Mouse (Mus musculus) myocyte (in vitro differentiated cells): ENCODE measurements around the gene Acp5.

Experiments
- CEBPB ChIP-seq: IDR thresholded peaks from 2 replicates; pipeline ENCODE4 v1.6.1; 2011; ENCODE audit warnings: mild to moderate bottlenecking, moderate library complexity; ENCODE audit not compliant: poor library complexity, insufficient read depth, severe bottlenecking
- E2F4 ChIP-seq: IDR thresholded peaks from one replicate; pipeline ENCODE4 v1.6.1; 2011; ENCODE audit warnings: mild to moderate bottlenecking, control low read depth, moderate library complexity; ENCODE audit not compliant: insufficient read depth
- MAX ChIP-seq: IDR thresholded peaks from one replicate; pipeline ENCODE4 v1.6.1; 2011; ENCODE audit warnings: low read depth, mild to moderate bottlenecking, control low read depth
- MYOD1 ChIP-seq, 3 experiments: IDR thresholded peaks; one replicate each; pipeline ENCODE4 v1.6.1; 2011; ENCODE audit warnings: control low read depth in 2 of 3, low read depth in 2 of 3, mild to moderate bottlenecking in 2 of 3, moderate library complexity in 1 of 3; ENCODE audit not compliant: insufficient read length in 2 of 3, control insufficient read depth in 1 of 3
- MYOG ChIP-seq, 3 experiments: IDR thresholded peaks; one replicate each; pipeline ENCODE4 v1.6.1; 2011; ENCODE audit warnings: control low read depth in 2 of 3, low read depth in 2 of 3, mild to moderate bottlenecking in 2 of 3; ENCODE audit not compliant: insufficient read length in 2 of 3, control insufficient read depth in 1 of 3, insufficient read depth in 1 of 3
- POLR2A ChIP-seq: IDR thresholded peaks from one replicate; pipeline ENCODE4 v1.6.1; 2011; ENCODE audit warnings: low read depth, mild to moderate bottlenecking, control low read depth, moderate library complexity; ENCODE audit not compliant: insufficient read length
- POLR2AphosphoS2 ChIP-seq: IDR thresholded peaks from one replicate; pipeline ENCODE4 v1.6.1; 2011; ENCODE audit warnings: low read depth, control low read depth; ENCODE audit not compliant: insufficient read length
- SRF ChIP-seq: IDR thresholded peaks from one replicate; pipeline ENCODE4 v1.6.1; 2011; ENCODE audit warnings: low read depth; ENCODE audit not compliant: control insufficient read depth, insufficient read length
- USF1 ChIP-seq: IDR thresholded peaks from one replicate; pipeline ENCODE4 v1.6.1; 2011; ENCODE audit warnings: low read depth, mild to moderate bottlenecking, control low read depth, moderate library complexity

DNA sequence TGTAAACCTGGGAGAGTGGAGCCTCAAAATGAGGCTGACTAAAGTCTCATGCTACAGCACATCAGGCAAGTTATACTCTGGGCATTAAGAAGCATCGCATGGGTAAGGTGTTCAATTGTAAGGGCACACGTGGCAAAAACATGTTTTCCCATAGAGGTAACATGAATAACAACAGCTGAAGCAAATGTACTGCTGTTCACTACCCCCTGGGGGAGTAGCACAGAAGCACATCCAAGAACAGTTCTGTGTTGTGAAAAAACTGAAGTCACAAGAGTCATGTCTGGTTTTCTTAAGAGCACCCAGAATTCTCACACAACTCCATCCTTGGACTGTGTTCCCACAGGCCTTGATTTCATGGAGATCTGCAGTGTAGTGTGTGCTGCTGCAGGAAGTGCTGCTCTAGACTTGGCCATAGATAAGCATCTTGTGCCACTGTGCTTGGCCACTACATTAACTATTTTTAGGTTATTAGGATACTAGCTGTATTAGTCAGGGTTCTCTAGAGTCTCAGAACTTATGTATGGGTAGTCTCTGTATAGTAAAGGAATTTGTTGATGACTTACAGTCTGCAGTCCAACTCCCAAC is 48.4 kb downstream of the Acp5 start:
- TF ChIP-seq SRF: no peak
- no peak for TF ChIP-seq MYOD1 (IDR thresholded peaks at IDR 0.05; ENCODE audit: control insufficient read depth in 1 of 3, insufficient read length in 2 of 3, low read depth in 2 of 3)
- TF ChIP-seq POLR2A: no peak
- no peak for TF ChIP-seq POLR2AphosphoS2
- TF ChIP-seq USF1: no peak
- TF ChIP-seq MAX: no peak
- no peak for TF ChIP-seq E2F4
- TF ChIP-seq MYOG (IDR thresholded peaks at IDR 0.05; ENCODE audit: control insufficient read depth in 1 of 3, insufficient read depth in 1 of 3, insufficient read length in 2 of 3, low read depth in 2 of 3): no peak
- no peak for TF ChIP-seq CEBPB
